Mouse (Mus musculus) left cerebral cortex, postnatal 25 days (tissue): ENCODE data around the gene Ccdc22. TPM values are rescaled to one million over a fixed set of nuclear protein-coding genes. Genes with fewer than 3 reads are reported as not detected.

ENCODE experiments used
- DNase-seq, 2 experiments: peaks; one replicate each; pipeline ENCODE4 v3.0.0; 2022; ENCODE audit warnings: low spot score in 2 of 2, mixed read lengths in 1 of 2
- intact Hi-C: fragments of 180-260 bp; cut with DNase I; formaldehyde crosslinking; loops from one replicate; pipeline ENCODE4 v1.15.1; 2025
- total RNA-seq, 2 experiments: library from RNA; stranded (reverse); gene quantifications; 2 replicates each; pipeline ENCODE4 v1.2.3; 2021

The Ccdc22 gene
- total RNA-seq, result 10 to 100 TPM; 30.6 to 31.3 TPM

GRCm38 (mm10) chrX:7604879-7605574 lies at the start of gene Ccdc22:
TSS of gene Ccdc22 (minus strand) at chrX:7605517.
- intact Hi-C loops, result no loop called here

GRCm38 (mm10) chrX:7648671-7649304 lies 43.5 kb upstream of the Ccdc22 start:
- intact Hi-C loops, result no loop called here
- peak in 1 of 2 experiments; percentile 77 for DNase-seq

More at GRCm38 (mm10) chrX:7604879-7605574, at the start of gene Ccdc22:
- DNase-seq, result peak; percentile 81 to 93

GRCm38 (mm10) chrX:7645349-7645748 lies 40.0 kb upstream of the Ccdc22 start:
- DNase-seq, result peak; percentile 81 to 85
- intact Hi-C loops, result loop anchor here (2.0 kb wide), 1 partner anchor 171 kb away; no protein-coding TSS in a partner anchor

GRCm38 (mm10) chrX:7640785-7641184 lies 35.5 kb upstream of the Ccdc22 start:
- no peak for DNase-seq
- intact Hi-C loops, result no loop called here

GRCm38 (mm10) chrX:7639536-7640325 lies 34.4 kb upstream of the Ccdc22 start:
- intact Hi-C loops, result loop anchor here (2.0 to 5.0 kb wide), 2 partner anchors 65 to 217 kb away; partner anchors contain the start of gene Ppp1r3f
- DNase-seq, result peak in 1 of 2 experiments; percentile 63

GRCm38 (mm10) chrX:7638401-7639091 lies 33.2 kb upstream of the Ccdc22 start, which contains the start of gene Syp:
TSS of gene Syp (plus strand) at chrX:7638471.
- DNase-seq, result peak; percentile 85 to 92
- intact Hi-C loops, result loop anchor here (2.0 to 5.0 kb wide), 2 partner anchors 64 to 216 kb away; partner anchors contain the start of gene Ppp1r3f

- intact Hi-C loops, result loop anchor here (2.0 to 5.0 kb wide), 2 partner anchors 24 to 213 kb away; no protein-coding TSS in a partner anchor
- DNase-seq, result peak; percentile 50 to 90
Observed at GRCm38 (mm10) chrX:7635101-7635500, 29.8 kb upstream of the Ccdc22 start.

- DNase-seq, result no peak
- intact Hi-C loops, result no loop called here
Observed at GRCm38 (mm10) chrX:7632560-7632959, 27.2 kb upstream of the Ccdc22 start.

- no peak for DNase-seq
- intact Hi-C loops, result no loop called here
Observed at GRCm38 (mm10) chrX:7617889-7618551, 12.7 kb upstream of the Ccdc22 start.

GRCm38 (mm10) chrX:7610536-7611258 lies 5.4 kb upstream of the Ccdc22 start:
- intact Hi-C loops, result loop anchor here (2.0 kb wide), 1 partner anchor 24 kb away; no protein-coding TSS in a partner anchor
- DNase-seq, result peak; percentile 32 to 42

GRCm38 (mm10) chrX:7610035-7610434 lies 4.7 kb upstream of the Ccdc22 start:
- intact Hi-C loops, result loop anchor here (2.0 kb wide), 1 partner anchor 25 kb away; no protein-coding TSS in a partner anchor
- peak in 1 of 2 experiments; percentile 9 for DNase-seq

GRCm38 (mm10) chrX:7606783-7607182 lies 1.5 kb upstream of the Ccdc22 start, which contains the start of gene Cacna1f:
TSS of gene Cacna1f (plus strand) at chrX:7607083.
- DNase-seq, result no peak
- intact Hi-C loops, result no loop called here

GRCm38 (mm10) chrX:7605575-7605941 lies 241 bp upstream of the Ccdc22 start:
- no peak for DNase-seq
- intact Hi-C loops, result no loop called here

GRCm38 (mm10) chrX:7604004-7604403 lies 1.3 kb downstream of the Ccdc22 start:
- DNase-seq, result no peak
- intact Hi-C loops, result no loop called here

- intact Hi-C loops, result no loop called here
- peak in 1 of 2 experiments; percentile 28 for DNase-seq
Observed at GRCm38 (mm10) chrX:7595371-7595770, 9.9 kb downstream of the Ccdc22 start.

GRCm38 (mm10) chrX:7586356-7586755 lies 19.0 kb downstream of the Ccdc22 start:
- intact Hi-C loops, result no loop called here
- no peak for DNase-seq

GRCm38 (mm10) chrX:7583881-7584280 lies 21.4 kb downstream of the Ccdc22 start:
- no peak for DNase-seq

GRCm38 (mm10) chrX:7581151-7581550 lies 24.2 kb downstream of the Ccdc22 start:
- DNase-seq, result peak in 1 of 2 experiments; percentile 54

More at GRCm38 (mm10) chrX:7583881-7584280, 21.4 kb downstream of the Ccdc22 start:
- intact Hi-C loops, result no loop called here

More at GRCm38 (mm10) chrX:7581151-7581550, 24.2 kb downstream of the Ccdc22 start:
- intact Hi-C loops, result no loop called here
